18 mouse cellular contexts compared by ENCODE assay signal in the genomic region with DNA sequence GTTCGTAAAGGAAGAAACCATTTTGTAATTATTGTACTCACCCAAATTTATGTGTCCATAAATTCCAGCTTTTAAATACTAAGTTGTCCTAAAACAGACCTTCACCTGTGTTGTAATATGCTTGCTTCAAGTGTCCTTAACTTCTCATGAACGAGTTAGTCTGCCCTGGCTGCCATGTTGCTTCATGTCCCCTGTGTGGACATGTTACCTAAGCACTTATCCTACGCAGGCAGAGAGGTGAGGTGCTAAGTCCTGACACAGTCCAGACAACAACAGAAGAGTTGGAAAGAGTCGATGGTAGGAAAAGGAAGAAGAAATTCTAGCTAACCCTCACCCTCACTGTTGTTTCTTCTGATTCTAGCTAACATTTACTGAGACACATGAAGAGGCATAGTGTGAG.
"Had no signal": no experiment of that assay in that cellular context is flagged by ENCODE, and none has a peak within 500 bp of the region (broad histone marks: within the 10 kb centered on the region; RNA-seq: fewer than 3 reads in every experiment).

No protein-coding gene starts in this region.

- H3K4me3 ChIP-seq: liver, embryonic 13.5 days; liver, embryonic 15.5 days; lung, embryonic 15.5 days; megakaryocyte, embryonic 14.5 days; midbrain, embryonic 13.5 days; midbrain, embryonic 15.5 days; neural tube, embryonic 12.5 days had no signal

- ATAC-seq: midbrain, embryonic 13.5 days; midbrain, embryonic 15.5 days had no signal

- DNase-seq: liver, embryonic 13.5 days; liver, postnatal 0 days; lung, adult 2 months; lung, postnatal 10 days; lung, postnatal 36 days; right cerebral cortex, postnatal 14 days; right cerebral cortex, postnatal 4 days; spleen, adult 18-20 months; thymus, adult 18-20 months; thymus, postnatal 14 days; thymus, postnatal 4 days had no signal

- H3K27ac ChIP-seq: liver, embryonic 13.5 days; liver, embryonic 15.5 days; lung, embryonic 15.5 days; macrophage; midbrain, embryonic 13.5 days; midbrain, embryonic 15.5 days; neural tube, embryonic 12.5 days had no signal
